Mouse (Mus musculus): ENCODE measurements around the gene Ttc28.

Gene Ttc28

GRCm38 (mm10) chr5:111101383-111101932, 221.9 kb downstream of the Ttc28 start:
- DNase-seq = no peak

- DNase-seq = no peak
Observed at GRCm38 (mm10) chr5:111104801-111105200, 225.2 kb downstream of the Ttc28 start.

GRCm38 (mm10) chr5:111111378-111111777, 231.8 kb downstream of the Ttc28 start:
- DNase-seq = no peak

DNA sequence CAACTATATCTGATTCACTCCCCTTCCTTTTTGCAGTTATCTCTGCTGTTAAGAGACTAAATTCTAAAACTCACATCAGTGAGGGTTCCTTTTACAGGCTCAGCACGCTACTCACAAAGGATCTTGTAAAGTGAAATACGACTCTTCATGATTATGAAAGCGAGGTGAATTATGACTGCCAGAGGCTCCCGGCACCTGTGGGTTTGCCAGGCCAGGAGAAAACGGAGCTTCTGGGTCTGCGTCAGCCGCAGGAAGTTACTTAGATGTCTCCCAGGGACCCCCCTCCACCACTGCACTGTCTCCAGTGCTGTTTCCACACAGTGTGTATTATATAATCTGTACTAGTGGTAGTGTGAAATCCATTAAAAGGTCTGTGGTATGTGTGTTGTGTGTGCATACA, 233.6 kb downstream of the Ttc28 start:
- DNase-seq = no peak

GRCm38 (mm10) chr5:111113694-111114375, 234.2 kb downstream of the Ttc28 start:
- DNase-seq = no peak

DNA sequence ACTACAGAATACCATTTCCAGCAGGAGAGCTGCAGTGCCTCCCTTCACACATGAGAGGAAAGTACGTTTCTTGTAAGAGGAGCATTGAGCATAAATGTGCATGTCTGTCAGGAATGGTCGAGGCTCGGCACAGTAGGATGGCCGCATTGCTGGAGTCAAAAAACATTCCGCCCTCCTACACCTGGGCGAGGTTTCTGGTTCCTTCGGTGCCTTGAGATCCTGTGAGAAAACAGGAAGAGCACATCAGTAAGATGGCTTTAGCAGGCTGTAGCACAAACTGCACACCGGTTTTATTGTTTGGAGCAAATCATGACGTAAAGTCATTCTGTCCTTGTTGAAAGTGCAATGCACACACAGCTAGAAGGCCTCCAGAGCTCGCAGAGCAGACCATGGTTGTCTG, 235.0 kb downstream of the Ttc28 start:
- DNase-seq = no peak

DNA sequence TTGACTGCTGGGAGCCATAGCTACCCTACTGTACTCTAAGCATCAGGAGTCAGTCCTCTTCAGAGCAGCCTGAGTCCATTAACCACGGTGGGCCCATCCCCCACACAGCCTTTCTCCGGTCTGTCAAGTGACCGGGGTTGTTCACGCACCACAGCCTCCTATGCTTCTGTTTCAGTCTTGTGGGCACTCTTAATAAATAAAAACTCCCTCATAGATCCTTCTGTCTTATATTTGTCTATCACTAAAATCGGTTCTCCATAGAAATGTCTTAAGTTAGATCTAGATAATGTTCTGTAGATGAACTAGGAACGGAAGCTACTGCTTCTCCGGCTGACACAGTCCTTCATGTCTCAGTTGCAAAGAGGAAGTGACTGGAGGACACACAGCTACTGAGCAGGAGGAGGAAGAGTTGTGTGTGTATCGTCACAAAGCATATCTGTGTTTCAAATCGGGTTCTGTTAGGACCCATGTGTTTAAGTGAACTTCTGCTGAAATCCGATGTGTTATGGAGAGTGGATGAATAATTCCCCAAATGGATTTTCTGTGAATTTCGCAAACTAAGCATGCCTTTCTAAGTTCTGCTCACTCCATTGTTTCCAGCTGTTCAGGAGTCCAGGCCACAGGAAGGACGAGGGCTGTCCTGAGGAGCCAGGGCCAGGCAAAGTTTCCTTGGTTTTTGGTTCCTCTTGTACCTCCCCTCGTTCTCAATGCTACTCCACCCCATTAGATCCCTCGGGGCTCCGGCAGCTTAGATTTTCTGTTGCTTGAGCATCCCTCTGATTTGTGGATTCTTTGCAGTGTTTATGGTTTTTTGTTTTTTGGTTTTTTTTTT, 236.1 kb downstream of the Ttc28 start:
- no peak for DNase-seq

GRCm38 (mm10) chr5:111119805-111120204, 240.2 kb downstream of the Ttc28 start:
- no peak for DNase-seq

DNA sequence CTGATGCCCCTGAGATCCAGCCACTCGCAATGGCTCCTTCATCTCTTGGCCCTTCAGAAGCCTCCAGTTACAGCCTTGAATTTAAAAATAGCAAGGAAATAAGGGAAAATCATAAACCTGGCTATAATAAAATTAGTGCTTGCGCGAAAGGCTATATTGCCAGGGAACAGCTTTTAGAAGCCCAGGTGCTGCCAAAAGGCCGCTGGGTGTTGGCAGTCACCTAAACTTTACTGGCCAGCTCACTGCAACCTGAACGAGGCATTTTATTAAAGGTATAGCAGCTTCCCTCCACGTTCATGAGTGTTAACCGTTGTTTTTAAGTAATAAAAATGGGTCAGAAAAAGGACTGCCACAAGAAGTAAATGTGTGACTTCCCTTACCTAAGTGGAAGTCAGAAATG, 240.7 kb downstream of the Ttc28 start:
- DNase-seq = no peak

DNA sequence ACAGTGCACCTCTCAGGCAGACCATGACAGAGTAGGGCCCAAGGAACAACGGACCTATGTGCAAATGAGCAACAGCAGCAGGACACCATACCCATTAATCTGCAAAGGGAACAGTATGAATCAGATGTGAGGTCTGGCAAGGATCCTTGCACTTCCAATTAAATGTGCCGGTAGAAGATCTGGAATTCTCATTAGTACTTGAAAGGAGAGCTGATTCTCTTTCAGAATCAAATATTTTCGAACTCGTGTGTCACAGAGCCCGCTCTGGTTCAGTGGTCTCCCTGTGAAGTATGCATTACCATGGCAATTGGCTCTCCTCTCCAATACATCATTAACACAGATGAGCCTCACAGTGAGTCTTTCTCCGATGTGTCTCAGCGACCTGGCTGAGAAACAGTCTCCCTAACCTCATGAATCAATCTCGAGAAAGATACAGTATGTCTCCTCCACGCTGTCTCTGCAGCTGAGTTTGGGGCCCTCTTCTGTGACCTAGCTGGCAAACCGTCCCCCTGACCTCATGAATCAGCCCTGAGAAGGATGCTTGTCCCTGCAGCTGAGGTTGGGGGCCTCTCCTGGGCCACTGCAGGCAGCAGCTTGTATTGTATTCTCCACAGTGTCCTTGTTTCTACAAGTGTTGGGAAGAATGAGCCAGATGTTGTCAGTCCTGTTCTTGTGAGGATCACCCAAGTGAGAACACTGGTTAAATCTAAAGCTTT, 241.3 kb downstream of the Ttc28 start:
- no peak for DNase-seq

GRCm38 (mm10) chr5:111122332-111123049, 242.9 kb downstream of the Ttc28 start:
- no peak for DNase-seq

DNA sequence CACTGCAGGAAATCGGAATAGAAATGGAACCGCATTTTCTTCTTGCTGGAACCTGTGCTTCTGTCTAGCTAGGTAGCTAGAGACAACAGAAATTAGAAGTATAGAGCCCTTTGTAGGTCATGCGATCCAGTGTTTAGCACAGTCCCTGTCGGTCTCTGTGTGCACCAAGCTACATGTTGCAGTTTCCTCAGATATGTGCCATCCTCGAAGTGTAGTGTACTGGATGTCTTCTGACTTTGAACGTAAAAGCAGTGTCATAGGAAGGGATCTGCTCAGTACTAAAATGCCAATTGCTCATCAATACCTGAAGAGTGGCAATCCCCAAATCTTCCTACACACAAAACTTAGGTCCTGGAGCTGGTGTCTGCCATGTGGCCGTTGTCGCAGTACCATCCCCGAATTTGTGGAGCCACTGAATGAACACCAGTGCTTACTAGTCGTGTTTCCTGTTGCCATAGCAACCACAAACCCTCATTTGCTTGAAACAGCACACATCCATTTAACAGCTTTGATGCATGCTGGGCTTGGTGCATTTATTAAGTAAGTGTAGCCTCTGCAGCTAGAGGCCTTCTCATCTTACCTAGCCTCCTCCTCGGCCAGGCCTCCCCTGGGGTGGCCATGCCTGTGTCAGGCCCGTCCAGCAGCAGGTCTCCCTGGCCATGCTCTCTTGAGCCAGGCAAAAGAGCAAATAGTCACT, 243.6 kb downstream of the Ttc28 start:
- DNase-seq = no peak

- no peak for DNase-seq
Observed at GRCm38 (mm10) chr5:111124620-111125200, 245.1 kb downstream of the Ttc28 start.

- DNase-seq = no peak
Observed at GRCm38 (mm10) chr5:111125746-111126145, 246.1 kb downstream of the Ttc28 start.

DNA sequence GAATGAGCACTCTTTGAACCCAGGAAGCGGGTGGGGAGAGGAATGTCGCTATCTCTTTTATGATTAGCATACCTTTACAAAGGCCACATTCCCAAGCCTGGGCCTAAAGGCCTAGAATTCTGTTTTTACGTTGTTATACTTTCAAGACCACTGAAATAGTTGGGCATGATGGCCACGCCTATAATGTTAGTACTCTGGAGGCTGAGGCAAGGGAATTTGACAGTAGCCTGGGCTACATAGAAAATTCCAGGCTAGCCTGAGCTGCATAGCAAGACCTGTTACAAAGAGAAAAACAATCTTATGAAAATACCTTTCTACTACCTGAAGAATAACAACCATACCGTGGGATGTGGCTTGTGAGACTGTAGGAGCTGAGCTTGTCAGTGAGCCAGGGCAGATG, 248.2 kb downstream of the Ttc28 start:
- no peak for DNase-seq

DNA sequence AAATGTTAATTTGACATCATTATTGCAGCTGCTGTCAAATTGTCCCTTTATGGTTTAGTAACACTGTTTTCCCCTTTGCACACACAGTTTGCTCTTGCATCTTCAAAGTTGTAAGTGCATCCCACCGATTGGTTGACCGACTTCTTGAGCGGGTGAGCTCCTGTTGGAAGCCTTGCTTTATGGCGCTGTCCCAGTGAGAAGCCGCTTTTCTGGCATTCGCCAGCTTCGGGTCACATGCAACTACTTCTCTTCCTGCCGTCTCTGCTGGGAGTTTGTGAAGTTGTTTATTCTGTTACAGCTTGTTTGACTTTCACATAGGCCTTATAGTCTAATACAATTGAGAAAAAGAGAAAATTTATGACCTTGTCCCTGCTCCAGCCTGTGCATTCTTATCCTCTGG, 250.5 kb downstream of the Ttc28 start:
- no peak for DNase-seq

GRCm38 (mm10) chr5:111131561-111131960, 252.0 kb downstream of the Ttc28 start:
- DNase-seq = no peak

- DNase-seq = no peak
Observed at GRCm38 (mm10) chr5:111133150-111133549, 253.5 kb downstream of the Ttc28 start.

DNA sequence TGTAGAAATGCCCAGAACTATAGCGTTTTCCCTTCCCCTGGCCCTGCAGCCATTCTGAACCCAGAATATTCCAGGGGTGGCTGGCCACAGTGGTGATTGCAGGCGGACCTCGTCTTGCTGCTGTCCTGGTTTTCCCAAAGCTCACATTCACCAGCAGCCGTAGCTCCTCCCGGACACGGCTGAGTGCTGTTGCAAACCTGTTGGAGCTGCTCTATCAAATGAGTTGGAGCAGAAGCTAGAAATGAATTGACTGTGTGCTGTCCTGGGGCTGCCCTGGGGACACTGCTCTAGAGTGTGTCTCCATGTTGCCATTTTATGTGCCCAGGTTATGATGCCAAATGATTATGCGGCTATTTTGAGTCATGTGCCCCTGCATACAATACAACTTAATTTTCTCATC, 254.2 kb downstream of the Ttc28 start:
- no peak for DNase-seq

DNA sequence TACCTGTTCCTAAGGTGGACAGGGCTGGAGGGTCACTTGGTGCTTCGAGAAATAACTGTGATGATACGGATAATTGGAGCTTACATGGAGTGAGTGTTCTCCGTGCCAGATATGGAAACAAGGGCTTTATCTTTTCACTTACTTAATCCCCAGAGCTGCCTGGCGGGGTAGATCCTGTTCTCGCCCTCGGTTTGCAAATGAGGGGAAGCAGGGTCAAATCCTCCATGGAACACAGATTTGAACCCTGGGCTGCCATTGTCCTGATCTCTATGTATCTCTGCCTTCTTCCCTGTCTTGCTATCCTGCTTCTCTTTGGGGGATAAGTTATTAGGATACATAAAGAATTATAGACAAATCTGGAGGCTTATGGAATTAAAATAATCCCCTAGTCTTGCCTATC, 257.7 kb downstream of the Ttc28 start:
- DNase-seq = no peak

DNA sequence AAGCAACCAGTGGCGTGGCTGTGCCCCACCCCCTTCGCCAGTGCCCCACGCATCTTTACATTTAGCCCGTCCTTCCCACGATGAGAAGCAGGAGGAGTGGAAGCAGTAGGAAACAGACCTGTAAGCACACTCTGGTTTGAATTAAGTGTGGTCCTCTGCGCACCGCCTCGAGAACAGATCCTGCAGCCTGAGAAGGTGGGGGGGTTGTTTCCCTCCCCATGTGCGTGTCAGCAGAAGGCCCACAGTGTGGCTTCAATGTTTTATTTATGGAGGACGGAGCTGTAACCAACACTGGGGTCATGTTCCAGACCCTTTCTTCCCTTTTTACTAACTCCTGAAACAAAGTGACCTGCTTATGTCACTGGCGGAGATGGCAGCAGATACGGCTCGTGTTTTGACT, 258.1 kb downstream of the Ttc28 start:
- DNase-seq = no peak
